Mouse (Mus musculus) G1E (cell line): ENCODE measurements around the gene Arhgef16. TPM values are rescaled to one million over a fixed set of nuclear protein-coding genes. Genes with fewer than 3 reads are reported as not detected.

Experiments used
- ATAC-seq: 2 replicates; pipeline ENCODE4 v1.8.0; 2016; ENCODE audit warnings: mild to moderate bottlenecking; ENCODE audit not compliant: insufficient number of reproducible peaks, poor library complexity, low FRiP score, severe bottlenecking; ENCODE audit errors: extremely low read depth
- DNase-seq: peaks from one replicate; pipeline ENCODE4 v3.0.0; 2012; ENCODE audit warnings: low spot score
- H3K27me3 ChIP-seq: 2 replicates; pipeline ENCODE4 v1.6.1; 2012; ENCODE audit warnings: mild to moderate bottlenecking, low read length, inconsistent platforms; ENCODE audit not compliant: insufficient read depth
- H3K36me3 ChIP-seq: replicated peaks from 2 replicates; pipeline ENCODE3; 2012; ENCODE audit warnings: mild to moderate bottlenecking, inconsistent platforms
- H3K4me1 ChIP-seq: 2 replicates; pipeline ENCODE4 v1.6.1; 2012; ENCODE audit warnings: low read depth, low read length, inconsistent platforms, mixed read lengths; ENCODE audit not compliant: insufficient read depth
- H3K4me3 ChIP-seq: 2 replicates; pipeline ENCODE4 v1.5.1; 2012; ENCODE audit warnings: low read depth, mild to moderate bottlenecking, inconsistent platforms, low read length, moderate library complexity, mixed read lengths
- H3K9me3 ChIP-seq: replicated peaks from 2 replicates; pipeline ENCODE4 v1.6.1; 2012; ENCODE audit warnings: inconsistent platforms
- CTCF ChIP-seq: IDR thresholded peaks from 2 replicates; pipeline ENCODE4 v1.5.1; 2012; ENCODE audit warnings: low read depth, low read length, inconsistent platforms, mixed read lengths
- GATA1 ChIP-seq: IDR thresholded peaks from 2 replicates; pipeline ENCODE4 v1.6.1; 2012; ENCODE audit warnings: borderline replicate concordance, low read length, inconsistent platforms, mixed read lengths
- GATA2 ChIP-seq: IDR thresholded peaks from 2 replicates; pipeline ENCODE4 v1.6.1; 2012; ENCODE audit warnings: low read depth, low read length, inconsistent platforms, borderline replicate concordance
- POLR2AphosphoS5 ChIP-seq: IDR thresholded peaks from 2 replicates; pipeline ENCODE4 v1.6.1; 2012; ENCODE audit warnings: low read depth, low read length, inconsistent platforms; ENCODE audit not compliant: insufficient replicate concordance
- TAL1 ChIP-seq: conservative IDR thresholded peaks from 2 replicates; pipeline ENCODE4 v1.6.1; 2012; ENCODE audit warnings: low read depth, low read length, inconsistent platforms, mixed read lengths
- polyA plus RNA-seq: library from polyadenylated mRNA; stranded (reverse); fragments of >175 nt; gene quantifications from 2 replicates; pipeline ENCODE4 v1.2.3, GENCODE M21; 2012
- total RNA-seq, 2 experiments: library from RNA; stranded (forward) in 1 of 2; stranded (reverse) in 1 of 2; fragments of 200-1000 nt in 1 of 2; fragments of >200 nt in 1 of 2; fragmentation: Nextera tagmentation in 1 of 2; gene quantifications; 2 replicates each; pipeline ENCODE4 v1.2.3; 2014 to 2017

Gene Arhgef16
- total and polyA plus RNA-seq, 3 experiments: 0.11 TPM; not detected in 2

DNA sequence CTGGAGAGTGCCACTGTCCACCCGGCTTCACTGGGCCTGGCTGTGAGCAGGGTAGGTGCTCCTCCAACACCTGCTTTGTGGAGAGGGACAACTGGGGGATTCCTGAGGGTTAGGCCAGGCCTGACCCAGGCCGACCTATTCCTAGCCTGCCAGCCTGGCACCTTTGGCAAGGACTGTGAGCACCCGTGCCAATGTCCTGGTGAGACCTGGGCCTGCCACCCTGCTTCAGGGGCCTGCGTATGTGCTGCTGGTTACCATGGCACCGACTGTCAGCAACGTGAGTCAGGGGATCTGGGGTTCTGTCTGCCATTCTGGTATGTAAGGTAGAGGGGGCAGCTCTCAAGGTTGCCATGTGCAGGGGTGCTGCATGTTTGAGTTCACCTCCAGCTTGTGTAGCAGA lies 34.0 kb downstream of the Arhgef16 start:
- Histone ChIP-seq H3K4me3 (peak overlapping the region; percentile 6; the same call in 1 of the 2 replicates), H3K27me3 (no peaks in the 10 kb centered on the region; the same call in 1 of the 2 replicates), H3K36me3 (no peaks in the 10 kb centered on the region), H3K4me1 (no peaks in the 10 kb centered on the region; the same call in 1 of the 2 replicates), H3K9me3 (peaks cover 97% of the 10 kb centered on the region)
- TF ChIP-seq GATA1 (no peak), POLR2AphosphoS5 (no peak), CTCF (no peak), GATA2 (no peak), TAL1 (no peak)
- DNase-seq (no peak), ATAC-seq (no peak)

DNA sequence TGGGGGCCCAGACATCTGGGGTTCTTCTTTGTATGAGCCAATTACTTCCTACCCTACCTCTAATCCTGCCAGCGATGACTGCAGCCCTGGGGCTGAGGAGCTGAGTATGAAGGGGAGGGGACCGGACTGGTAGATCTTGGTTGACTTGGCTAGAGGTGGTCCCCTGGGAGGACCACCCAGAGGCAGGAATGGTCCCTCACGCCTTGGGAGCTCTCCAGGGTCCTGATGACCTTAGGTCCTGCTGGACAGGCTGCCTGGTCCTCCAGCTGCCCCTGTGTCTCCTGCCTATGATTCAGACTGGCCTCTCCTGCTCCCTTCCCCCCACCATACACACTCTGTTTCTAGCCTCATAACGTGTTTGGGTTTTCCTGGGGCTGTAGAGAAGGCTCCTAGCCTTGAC lies 39.4 kb downstream of the Arhgef16 start:
- DNase-seq (no peak), ATAC-seq (no peak)
- H3K4me1 ChIP-seq: no peaks in the 10 kb centered on the region; the same call in 1 of the 2 replicates
- peaks cover 99% of the 10 kb centered on the region for H3K9me3 ChIP-seq
- no peak for TF ChIP-seq GATA2
- TF ChIP-seq POLR2AphosphoS5: no peak
- no peak for TF ChIP-seq TAL1
- TF ChIP-seq CTCF: no peak
- no peak for TF ChIP-seq GATA1
- H3K36me3 ChIP-seq: no peaks in the 10 kb centered on the region
- no peaks in the 10 kb centered on the region; the same call in 1 of the 2 replicates for H3K27me3 ChIP-seq
- H3K4me3 ChIP-seq: no peak overlapping the region

DNA sequence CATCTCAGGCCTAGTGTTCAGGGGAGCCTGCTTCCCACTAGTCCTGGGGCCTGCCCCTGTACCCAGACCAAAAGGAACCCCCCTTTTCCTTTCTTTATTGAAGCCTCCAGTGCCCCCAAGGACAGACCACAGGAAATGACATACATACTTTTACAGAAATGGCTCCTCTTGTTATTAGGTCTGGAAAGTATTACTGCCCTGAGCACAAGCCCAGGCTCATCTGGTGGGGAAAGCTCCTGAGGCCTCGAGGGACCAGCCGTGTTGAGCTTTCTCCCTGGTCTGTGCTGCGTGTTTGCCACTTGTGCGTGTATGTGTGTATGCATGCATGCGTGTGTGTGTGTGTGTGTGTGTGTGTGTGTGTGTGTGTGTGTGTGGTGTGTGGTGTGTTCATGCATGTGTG lies 40.7 kb downstream of the Arhgef16 start:
- H3K27me3 ChIP-seq: no peaks in the 10 kb centered on the region; the same call in 1 of the 2 replicates
- H3K9me3 ChIP-seq: peaks cover 97% of the 10 kb centered on the region
- no peaks in the 10 kb centered on the region; the same call in 1 of the 2 replicates for H3K4me1 ChIP-seq
- no peak overlapping the region for H3K4me3 ChIP-seq
- ATAC-seq: no peak
- no peak for DNase-seq
- TF ChIP-seq CTCF (no peak), TAL1 (no peak), GATA2 (no peak), POLR2AphosphoS5 (no peak), GATA1 (no peak)
- H3K36me3 ChIP-seq: no peaks in the 10 kb centered on the region

GRCm38 (mm10) chr4:154252537-154253255 lies 48.8 kb downstream of the Arhgef16 start:
- peaks cover 93% of the 10 kb centered on the region for H3K9me3 ChIP-seq
- no peak for TF ChIP-seq POLR2AphosphoS5
- TF ChIP-seq GATA1: no peak
- TF ChIP-seq TAL1: no peak
- no peak for TF ChIP-seq GATA2
- no peak for TF ChIP-seq CTCF
- no peaks in the 10 kb centered on the region for H3K4me1 ChIP-seq
- ATAC-seq (no peak), DNase-seq (no peak)
- H3K36me3 ChIP-seq: no peaks in the 10 kb centered on the region
- no peak overlapping the region; the same call in 1 of the 2 replicates for H3K4me3 ChIP-seq
- no peaks in the 10 kb centered on the region for H3K27me3 ChIP-seq

DNA sequence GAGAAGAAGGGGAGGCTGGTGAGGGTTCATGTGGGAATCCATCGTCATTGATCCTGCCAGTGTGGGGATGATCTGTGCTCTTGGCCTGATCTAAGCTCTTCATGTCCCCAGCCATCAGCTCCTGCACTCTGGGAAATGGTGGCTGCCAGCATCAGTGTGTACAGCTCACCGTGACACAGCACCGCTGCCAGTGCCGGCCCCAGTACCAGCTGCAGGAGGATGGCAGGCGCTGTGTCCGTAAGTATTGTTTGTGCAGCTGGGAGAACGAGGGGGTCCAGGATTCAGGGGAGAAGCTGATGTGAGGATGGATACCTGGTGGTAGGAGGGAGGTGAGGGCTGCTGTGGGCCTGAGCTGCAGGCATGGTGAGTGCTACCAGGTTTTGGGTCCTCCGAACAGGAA lies 52.2 kb downstream of the Arhgef16 start:
- DNase-seq (no peak), ATAC-seq (no peak)
- no peaks in the 10 kb centered on the region for H3K36me3 ChIP-seq
- TF ChIP-seq CTCF: no peak
- TF ChIP-seq GATA1: no peak
- TF ChIP-seq POLR2AphosphoS5: no peak
- TF ChIP-seq TAL1: no peak
- no peak for TF ChIP-seq GATA2
- peaks cover 94% of the 10 kb centered on the region for H3K9me3 ChIP-seq
- H3K4me1 ChIP-seq: no peaks in the 10 kb centered on the region
- H3K27me3 ChIP-seq: no peaks in the 10 kb centered on the region
- H3K4me3 ChIP-seq: peak overlapping the region; percentile 30; the same call in 1 of the 2 replicates

DNA sequence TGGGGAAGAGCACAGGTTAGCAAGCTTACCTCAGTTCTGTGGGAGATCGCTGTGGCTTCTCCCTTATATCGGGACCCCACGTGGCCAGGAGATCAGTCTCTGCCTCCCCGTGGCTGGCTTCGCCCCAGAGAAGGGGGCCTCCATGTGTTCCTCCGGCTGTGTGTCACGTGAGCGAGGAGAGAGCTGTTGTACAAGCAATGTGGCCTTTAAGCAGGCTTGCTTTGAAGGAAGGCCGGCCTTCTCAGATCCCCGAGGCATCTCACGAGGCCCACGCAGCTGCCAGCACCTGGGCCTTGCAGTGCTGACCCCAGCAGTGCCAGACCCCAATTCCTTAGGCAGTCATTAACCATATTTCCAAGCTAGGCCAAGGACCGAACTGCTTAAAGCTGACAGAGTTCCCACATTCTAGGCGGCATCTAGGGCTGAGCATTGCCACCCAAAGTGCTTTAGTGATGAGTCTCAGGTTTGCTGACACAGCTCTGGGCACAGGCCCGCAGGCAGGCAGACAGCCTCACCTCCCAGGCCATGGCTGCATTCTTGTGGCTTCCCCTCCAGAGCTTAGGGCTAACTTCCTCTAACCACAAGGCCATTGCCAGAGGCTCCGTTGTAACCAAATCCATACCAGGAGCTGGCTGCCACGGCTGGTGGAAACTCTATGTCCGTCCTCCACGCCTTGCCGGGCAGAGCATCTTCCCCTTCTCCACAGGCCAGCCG lies 53.2 kb downstream of the Arhgef16 start:
- H3K36me3 ChIP-seq: no peaks in the 10 kb centered on the region
- peaks cover 92% of the 10 kb centered on the region for H3K9me3 ChIP-seq
- no peaks in the 10 kb centered on the region for H3K4me1 ChIP-seq
- TF ChIP-seq POLR2AphosphoS5 (no peak), CTCF (no peak), GATA1 (no peak), TAL1 (no peak), GATA2 (no peak)
- no peak overlapping the region; the same call in 1 of the 2 replicates for H3K4me3 ChIP-seq
- H3K27me3 ChIP-seq: no peaks in the 10 kb centered on the region
- DNase-seq: no peak
- ATAC-seq: no peak
